ENCODE assay signal across 7 mouse cellular contexts in genomic region chr10:110744120-110744519, GRCm38 (mm10). TPM values are rescaled to one million over a fixed set of nuclear protein-coding genes. Genes with fewer than 3 reads are reported as not detected.
DNase-seq lines count a peak whose midpoint lies in the region; ATAC-seq and TF ChIP-seq lines count a peak whose summit lies in the region.

No protein-coding gene starts in this region.

- H3K36me3 ChIP-seq in liver, embryonic 12.5 days: peaks cover 23% of the 10 kb centered on the region
- H3K36me3 ChIP-seq in liver, embryonic 11.5 days (ENCODE audit: control insufficient read depth, insufficient read depth, low read length): peaks cover under 1% of the 10 kb centered on the region; the same call in 1 of the 2 replicates
- H3K36me3 ChIP-seq in embryonic facial prominence, embryonic 12.5 days: peaks cover 11% of the 10 kb centered on the region
- H3K36me3 ChIP-seq in hindbrain, embryonic 16.5 days (ENCODE audit: control insufficient read depth, insufficient read depth, low read length): no peaks in the 10 kb centered on the region
- H3K36me3 ChIP-seq in myocyte (ENCODE audit: control insufficient read depth, insufficient read depth): no peaks in the 10 kb centered on the region

- ATAC-seq in liver, embryonic 12.5 days: no peak
- ATAC-seq in liver, embryonic 11.5 days (replicated peaks; ENCODE audit: low FRiP score): no peak
- ATAC-seq in embryonic facial prominence, embryonic 12.5 days (ENCODE audit: insufficient number of reproducible peaks, insufficient read depth, low FRiP score, low TSS enrichment): no peak
- ATAC-seq in hindbrain, embryonic 16.5 days: no peak

- no peaks in the 10 kb centered on the region for H3K9me3 ChIP-seq in liver, embryonic 12.5 days (replicated peaks)
- H3K9me3 ChIP-seq in liver, embryonic 11.5 days (ENCODE audit: control insufficient read depth, low read length): no peaks in the 10 kb centered on the region
- H3K9me3 ChIP-seq in embryonic facial prominence, embryonic 12.5 days: no peaks in the 10 kb centered on the region
- no peaks in the 10 kb centered on the region for H3K9me3 ChIP-seq in hindbrain, embryonic 16.5 days (ENCODE audit: control insufficient read depth, low read length)

- H3K4me1 ChIP-seq in liver, embryonic 12.5 days: peaks cover 18% of the 10 kb centered on the region
- peaks cover 5% of the 10 kb centered on the region; the same call in 1 of the 2 replicates for H3K4me1 ChIP-seq in liver, embryonic 11.5 days (replicated peaks; ENCODE audit: control insufficient read depth, insufficient read depth, low read length)
- H3K4me1 ChIP-seq in embryonic facial prominence, embryonic 12.5 days: peaks cover 8% of the 10 kb centered on the region
- H3K4me1 ChIP-seq in hindbrain, embryonic 16.5 days (ENCODE audit: control insufficient read depth, insufficient read depth, low read depth, low read length): peaks cover 10% of the 10 kb centered on the region

- H3K4me2 ChIP-seq in liver, embryonic 12.5 days: peak overlapping the region; percentile 97; the same call in 1 of the 2 replicates
- no peak overlapping the region; the same call in 1 of the 2 replicates for H3K4me2 ChIP-seq in liver, embryonic 11.5 days
- peak overlapping the region; percentile 86 for H3K4me2 ChIP-seq in embryonic facial prominence, embryonic 12.5 days (replicated peaks)
- peak overlapping the region; percentile 69 for H3K4me2 ChIP-seq in hindbrain, embryonic 16.5 days (ENCODE audit: low read length)
- H3K4me2 ChIP-seq in myocyte (ENCODE audit: low read depth): peak overlapping the region; percentile 89

- no peak overlapping the region for H3K27ac ChIP-seq in liver, embryonic 12.5 days
- H3K27ac ChIP-seq in liver, embryonic 11.5 days (ENCODE audit: low read depth, low read length): no peak overlapping the region
- H3K27ac ChIP-seq in embryonic facial prominence, embryonic 12.5 days: no peak overlapping the region
- no peak overlapping the region for H3K27ac ChIP-seq in hindbrain, embryonic 16.5 days (ENCODE audit: low read depth, low read length)

- no peak overlapping the region for H3K9ac ChIP-seq in liver, embryonic 12.5 days
- no peak overlapping the region for H3K9ac ChIP-seq in liver, embryonic 11.5 days (ENCODE audit: low read depth, low read length)
- H3K9ac ChIP-seq in embryonic facial prominence, embryonic 12.5 days: no peak overlapping the region
- H3K9ac ChIP-seq in hindbrain, embryonic 16.5 days (ENCODE audit: low read depth, low read length): no peak overlapping the region

- TF ChIP-seq POLR2A in myocyte (IDR thresholded peaks at IDR 0.05; ENCODE audit: insufficient read length, low read depth): no peak

- no peak for DNase-seq in liver, embryonic 11.5 days (ENCODE audit: low spot score)
- no peak for DNase-seq in layer of hippocampus, postnatal 10 days (ENCODE audit: low spot score in 2 of 2)
- no peak for DNase-seq in layer of hippocampus, adult 9-10 months (ENCODE audit: low spot score)

- 76% methylated on average over 12 of the region's 12 CpGs for WGBS in liver, embryonic 12.5 days (ENCODE audit: insufficient replicate concordance)
- 70% methylated on average over 12 of the region's 12 CpGs for WGBS in liver, embryonic 11.5 days
- WGBS in embryonic facial prominence, embryonic 12.5 days: 58% methylated on average over 12 of the region's 12 CpGs
- 65% methylated on average over 12 of the region's 12 CpGs for WGBS in hindbrain, embryonic 16.5 days

- no peak overlapping the region for H3ac ChIP-seq in myocyte (ENCODE audit: control insufficient read depth, insufficient read length)

- H3K4me3 ChIP-seq in liver, embryonic 12.5 days: no peak overlapping the region
- H3K4me3 ChIP-seq in liver, embryonic 11.5 days (ENCODE audit: low read depth, low read length): no peak overlapping the region
- H3K4me3 ChIP-seq in embryonic facial prominence, embryonic 12.5 days: no peak overlapping the region
- H3K4me3 ChIP-seq in hindbrain, embryonic 16.5 days (ENCODE audit: low read length): no peak overlapping the region
- H3K4me3 ChIP-seq in myocyte: peak overlapping the region; percentile 42

- peaks cover 9% of the 10 kb centered on the region; the same call in 1 of the 2 replicates for H3K27me3 ChIP-seq in liver, embryonic 12.5 days (replicated peaks)
- H3K27me3 ChIP-seq in liver, embryonic 11.5 days (replicated peaks; ENCODE audit: control insufficient read depth, insufficient read depth, low read length): peaks cover 3% of the 10 kb centered on the region; the same call in 1 of the 2 replicates
- H3K27me3 ChIP-seq in embryonic facial prominence, embryonic 12.5 days: no peaks in the 10 kb centered on the region
- no peaks in the 10 kb centered on the region for H3K27me3 ChIP-seq in hindbrain, embryonic 16.5 days (replicated peaks; ENCODE audit: control insufficient read depth, insufficient read depth, low read length)
- H3K27me3 ChIP-seq in myocyte (ENCODE audit: control insufficient read depth, insufficient read depth, insufficient read length): no peaks in the 10 kb centered on the region

- H3K79me2 ChIP-seq in myocyte (ENCODE audit: control insufficient read depth, insufficient read depth): peaks cover 22% of the 10 kb centered on the region

TF ChIP-seq in myocyte, 11 proteins besides CTCF, POLR2A, EP300 and RAD21:
- TF ChIP-seq TCF3 (IDR thresholded peaks at IDR 0.05; ENCODE audit: insufficient read length, low read depth): no peak
- no peak for TF ChIP-seq POLR2AphosphoS2 (IDR thresholded peaks at IDR 0.05; ENCODE audit: insufficient read length, low read depth)
- TF ChIP-seq REST (IDR thresholded peaks at IDR 0.05; ENCODE audit: insufficient read depth, insufficient read length): no peak
- TF ChIP-seq CEBPB (IDR thresholded peaks at IDR 0.05; ENCODE audit: insufficient read depth, poor library complexity, severe bottlenecking): no peak
- TF ChIP-seq E2F4 (IDR thresholded peaks at IDR 0.05; ENCODE audit: insufficient read depth): no peak

RNA-seq across cellular contexts. Expression of gene E2f7, which starts 1.1 kb away (rescaled TPM):
- 12.0 and 13.2 TPM in 2 replicates for polyA plus RNA-seq in liver, embryonic 12.5 days (2016; fragmentation: Nextera tagmentation; extraction: Ambion mirVana)
- 18.1 and 18.8 TPM in 2 replicates for polyA plus RNA-seq in liver, embryonic 11.5 days (2014; fragmentation: Nextera tagmentation; extraction: Ambion mirVana)
- 29.2 and 30.1 TPM in 2 replicates for polyA plus RNA-seq in embryonic facial prominence, embryonic 12.5 days (2016; fragmentation: Nextera tagmentation; extraction: Ambion mirVana)
- polyA plus RNA-seq in hindbrain, embryonic 16.5 days (2015; fragmentation: Nextera tagmentation; extraction: Ambion mirVana): 5.0 and 7.1 TPM in 2 replicates
- 3.3 TPM for polyA plus RNA-seq in myocyte (2012; fragmentation: generic; extraction: Trizol)
- 1 to 10 TPM; 1.7 to 2.1 TPM for total RNA-seq in layer of hippocampus, postnatal 10 days (2021)
